Mouse (Mus musculus): ENCODE measurements around the gene Gls. TPM values are rescaled to one million over a fixed set of nuclear protein-coding genes. Genes with fewer than 3 reads are reported as not detected.

Gls gene
- polyA plus RNA-seq, 1 experiment from 2014 or later, result 4.7 TPM

DNA sequence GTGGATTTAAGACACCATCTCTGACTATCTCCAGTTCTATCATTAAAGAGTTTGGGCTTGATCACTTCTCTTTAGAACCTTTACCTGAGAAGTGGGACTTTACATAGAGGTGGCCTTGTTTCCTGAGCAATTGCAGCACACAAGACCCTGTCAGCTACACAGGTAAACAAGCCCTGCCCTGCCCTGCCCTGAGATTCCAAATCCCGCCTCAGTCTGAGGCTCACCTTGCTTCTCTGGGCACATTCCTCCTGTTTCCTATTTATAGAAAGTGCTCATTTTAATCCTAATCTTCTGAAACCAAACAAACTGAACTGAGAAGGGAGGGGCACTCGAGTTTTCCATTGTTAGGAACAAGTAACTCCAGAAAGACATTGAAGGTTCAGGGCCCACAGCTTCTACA, 19.4 kb upstream of the Gls start:
- ATAC-seq, result no peak
- Histone ChIP-seq H3K9ac (replicated peaks) (no peak overlapping the region), H3K9me3 (ENCODE audit: low read length) (no peaks in the 10 kb centered on the region), H3K4me2 (ENCODE audit: low read depth, low read length) (no peak overlapping the region), H3K27me3 (ENCODE audit: insufficient read depth, low read length) (no peaks in the 10 kb centered on the region), H3K4me1 (ENCODE audit: insufficient read depth) (no peaks in the 10 kb centered on the region), H3K4me3 (ENCODE audit: low read depth, low read length) (no peak overlapping the region), H3K36me3 (replicated peaks; ENCODE audit: insufficient read depth, low read length) (no peaks in the 10 kb centered on the region), H3K27ac (ENCODE audit: low read depth) (no peak overlapping the region)
- WGBS (ENCODE audit: insufficient replicate concordance), result 55% methylated on average over 2 of the region's 2 CpGs
- no peak for TF ChIP-seq CTCF (IDR thresholded peaks at IDR 0.05; ENCODE audit: low read depth)
- TF ChIP-seq EP300 (IDR thresholded peaks at IDR 0.05; ENCODE audit: low read depth), result no peak
- no peak for DNase-seq

DNA sequence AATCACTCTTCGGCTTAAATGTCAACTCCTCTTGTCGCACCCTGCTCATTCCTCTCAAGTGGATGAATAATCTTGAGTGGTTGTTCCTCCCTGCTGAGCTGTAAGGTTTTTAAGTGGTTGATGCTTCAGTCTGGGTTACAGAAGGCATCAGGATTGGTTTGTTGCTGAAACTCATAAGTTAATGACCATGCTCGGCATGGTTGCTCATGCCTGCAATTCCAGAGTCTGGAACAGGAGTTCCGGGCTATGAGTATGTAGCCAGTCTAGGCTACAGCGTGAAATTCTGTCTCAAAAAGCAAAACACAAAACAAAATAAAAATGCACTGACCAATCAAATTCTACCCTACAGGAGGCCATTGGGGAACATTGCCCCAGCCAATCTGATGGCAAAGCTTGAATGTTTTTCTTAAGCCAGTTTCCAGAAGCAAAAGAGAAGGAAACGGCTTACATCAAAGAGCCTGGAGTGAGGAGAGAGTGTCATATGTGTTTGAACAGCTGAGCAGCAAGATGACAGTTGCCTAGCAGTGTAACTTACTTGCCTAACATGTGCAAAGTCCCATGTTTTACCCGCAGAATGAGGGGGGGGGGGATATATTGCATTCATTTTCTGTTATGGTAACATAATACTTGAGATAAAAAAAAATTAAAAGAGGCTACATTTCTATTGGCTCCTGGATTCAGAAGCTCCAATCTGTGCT, 18.2 kb upstream of the Gls start:
- Histone ChIP-seq H3K9ac (replicated peaks) (no peak overlapping the region), H3K4me2 (ENCODE audit: low read depth, low read length) (no peak overlapping the region), H3K36me3 (replicated peaks; ENCODE audit: insufficient read depth, low read length) (no peaks in the 10 kb centered on the region), H3K27ac (ENCODE audit: low read depth) (no peak overlapping the region), H3K4me3 (ENCODE audit: low read depth, low read length) (no peak overlapping the region), H3K27me3 (ENCODE audit: insufficient read depth, low read length) (no peaks in the 10 kb centered on the region), H3K4me1 (ENCODE audit: insufficient read depth) (no peaks in the 10 kb centered on the region), H3K9me3 (ENCODE audit: low read length) (no peaks in the 10 kb centered on the region)
- TF ChIP-seq EP300 (IDR thresholded peaks at IDR 0.05; ENCODE audit: low read depth), result no peak
- no peak for TF ChIP-seq CTCF (IDR thresholded peaks at IDR 0.05; ENCODE audit: low read depth)
- DNase-seq, result no peak
- WGBS (ENCODE audit: insufficient replicate concordance), result 74% methylated on average over 7 of the region's 7 CpGs
- ATAC-seq, result no peak

GRCm38 (mm10) chr1:52248899-52249556, 16.0 kb upstream of the Gls start:
- no peak overlapping the region for H3K4me3 ChIP-seq (ENCODE audit: low read depth, low read length)
- no peaks in the 10 kb centered on the region for H3K27me3 ChIP-seq (ENCODE audit: insufficient read depth, low read length)
- 66% methylated on average over 3 of the region's 3 CpGs for WGBS (ENCODE audit: insufficient replicate concordance)
- H3K9me3 ChIP-seq (ENCODE audit: low read length), result no peaks in the 10 kb centered on the region
- TF ChIP-seq EP300 (IDR thresholded peaks at IDR 0.05; ENCODE audit: low read depth) (no peak), CTCF (IDR thresholded peaks at IDR 0.05; ENCODE audit: low read depth) (no peak)
- ATAC-seq (no peak), DNase-seq (no peak)
- H3K9ac ChIP-seq (replicated peaks), result no peak overlapping the region
- H3K27ac ChIP-seq (ENCODE audit: low read depth), result no peak overlapping the region
- no peaks in the 10 kb centered on the region for H3K4me1 ChIP-seq (ENCODE audit: insufficient read depth)
- no peak overlapping the region for H3K4me2 ChIP-seq (ENCODE audit: low read depth, low read length)
- no peaks in the 10 kb centered on the region for H3K36me3 ChIP-seq (replicated peaks; ENCODE audit: insufficient read depth, low read length)

- Histone ChIP-seq H3K36me3 (replicated peaks; ENCODE audit: insufficient read depth, low read length) (no peaks in the 10 kb centered on the region), H3K27ac (ENCODE audit: low read depth) (no peak overlapping the region), H3K4me3 (ENCODE audit: low read depth, low read length) (no peak overlapping the region), H3K4me1 (ENCODE audit: insufficient read depth) (no peaks in the 10 kb centered on the region), H3K9ac (replicated peaks) (no peak overlapping the region), H3K4me2 (ENCODE audit: low read depth, low read length) (no peak overlapping the region), H3K9me3 (ENCODE audit: low read length) (no peaks in the 10 kb centered on the region), H3K27me3 (ENCODE audit: insufficient read depth, low read length) (no peaks in the 10 kb centered on the region)
- TF ChIP-seq CTCF (IDR thresholded peaks at IDR 0.05; ENCODE audit: low read depth) (no peak), EP300 (IDR thresholded peaks at IDR 0.05; ENCODE audit: low read depth) (no peak)
- ATAC-seq, result no peak
- WGBS (ENCODE audit: insufficient replicate concordance), result 67% methylated on average over 3 of the region's 3 CpGs
- no peak for DNase-seq
Measured at GRCm38 (mm10) chr1:52242270-52242669, 9.2 kb upstream of the Gls start.

GRCm38 (mm10) chr1:52232766-52233140, 279 bp downstream of the Gls start:
- WGBS (ENCODE audit: insufficient replicate concordance), result under 1% methylated on average over 46 of the region's 57 CpGs
- H3K4me3 ChIP-seq (ENCODE audit: low read depth, low read length), result peak overlapping the region; percentile 95
- ATAC-seq, result peak; percentile 60; the same call in 1 of the 2 replicates
- peak overlapping the region; percentile 86 for H3K4me2 ChIP-seq (ENCODE audit: low read depth, low read length)
- no peak for DNase-seq
- peaks cover 10% of the 10 kb centered on the region for H3K4me1 ChIP-seq (ENCODE audit: insufficient read depth)
- peak overlapping the region; percentile 95 for H3K9ac ChIP-seq (replicated peaks)
- no peaks in the 10 kb centered on the region for H3K27me3 ChIP-seq (ENCODE audit: insufficient read depth, low read length)
- no peaks in the 10 kb centered on the region for H3K36me3 ChIP-seq (replicated peaks; ENCODE audit: insufficient read depth, low read length)
- H3K27ac ChIP-seq (ENCODE audit: low read depth), result peak overlapping the region; percentile 86
- H3K9me3 ChIP-seq (ENCODE audit: low read length), result no peaks in the 10 kb centered on the region
- TF ChIP-seq CTCF (IDR thresholded peaks at IDR 0.05; ENCODE audit: low read depth), result no peak
- TF ChIP-seq EP300 (IDR thresholded peaks at IDR 0.05; ENCODE audit: low read depth), result no peak

- peak overlapping the region; percentile 86 for H3K4me2 ChIP-seq (ENCODE audit: low read depth, low read length)
- peak overlapping the region; percentile 86 for H3K27ac ChIP-seq (ENCODE audit: low read depth)
- peak overlapping the region; percentile 95 for H3K9ac ChIP-seq (replicated peaks)
- ATAC-seq, result peak; percentile 7
- no peaks in the 10 kb centered on the region for H3K27me3 ChIP-seq (ENCODE audit: insufficient read depth, low read length)
- peak overlapping the region; percentile 95 for H3K4me3 ChIP-seq (ENCODE audit: low read depth, low read length)
- WGBS (ENCODE audit: insufficient replicate concordance), result under 1% methylated on average over 55 of the region's 69 CpGs
- DNase-seq, result peak; percentile 79
- H3K36me3 ChIP-seq (replicated peaks; ENCODE audit: insufficient read depth, low read length), result no peaks in the 10 kb centered on the region
- no peak for TF ChIP-seq EP300 (IDR thresholded peaks at IDR 0.05; ENCODE audit: low read depth)
- TF ChIP-seq CTCF (IDR thresholded peaks at IDR 0.05; ENCODE audit: low read depth), result no peak
- H3K4me1 ChIP-seq (ENCODE audit: insufficient read depth), result peaks cover 10% of the 10 kb centered on the region
- H3K9me3 ChIP-seq (ENCODE audit: low read length), result no peaks in the 10 kb centered on the region
Measured at GRCm38 (mm10) chr1:52231939-52232765, 880 bp downstream of the Gls start.
